Mouse (Mus musculus): ENCODE measurements around the gene Hnrnpl. TPM values are rescaled to one million over a fixed set of nuclear protein-coding genes. Genes with fewer than 3 reads are reported as not detected.

Hnrnpl gene
- polyA plus RNA-seq, 1 experiment from 2014 or later = 152 TPM

DNA sequence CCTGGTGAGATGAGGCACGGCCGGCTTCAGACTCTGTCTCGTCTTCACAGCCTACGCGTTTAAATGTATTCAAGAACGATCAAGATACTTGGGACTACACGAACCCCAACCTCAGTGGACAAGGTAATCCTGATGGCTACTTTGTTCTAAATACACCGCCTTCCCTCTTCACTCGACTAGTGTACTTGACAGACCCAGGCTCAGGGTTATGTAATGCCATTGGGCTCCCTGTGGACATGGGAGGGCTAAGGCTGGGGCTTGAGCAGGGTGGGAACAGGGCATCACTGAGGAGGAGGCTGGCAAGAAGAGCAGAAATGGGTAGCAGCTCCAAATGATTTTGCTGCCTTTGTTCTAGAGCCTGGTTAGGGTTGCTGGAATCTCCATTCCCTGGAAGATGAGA lies 6.9 kb downstream of the Hnrnpl start:
- Histone ChIP-seq H3K27me3 (no peaks in the 10 kb centered on the region), H3K4me1 (replicated peaks) (peaks cover 78% of the 10 kb centered on the region), H3K27ac (0 out of 2 replicates have a peak overlapping the region, but pooled peaks have one; percentile 2), H3K36me3 (peaks cover 77% of the 10 kb centered on the region), H3K9me3 (replicated peaks) (no peaks in the 10 kb centered on the region), H3K4me3 (no peak overlapping the region), H3K9ac (no peak overlapping the region), H3K4me2 (no peak overlapping the region)
- ATAC-seq (replicated peaks; ENCODE audit: insufficient number of reproducible peaks, insufficient read depth, low FRiP score, low read depth) = no peak
- 88% methylated on average over 9 of the region's 9 CpGs for WGBS

DNA sequence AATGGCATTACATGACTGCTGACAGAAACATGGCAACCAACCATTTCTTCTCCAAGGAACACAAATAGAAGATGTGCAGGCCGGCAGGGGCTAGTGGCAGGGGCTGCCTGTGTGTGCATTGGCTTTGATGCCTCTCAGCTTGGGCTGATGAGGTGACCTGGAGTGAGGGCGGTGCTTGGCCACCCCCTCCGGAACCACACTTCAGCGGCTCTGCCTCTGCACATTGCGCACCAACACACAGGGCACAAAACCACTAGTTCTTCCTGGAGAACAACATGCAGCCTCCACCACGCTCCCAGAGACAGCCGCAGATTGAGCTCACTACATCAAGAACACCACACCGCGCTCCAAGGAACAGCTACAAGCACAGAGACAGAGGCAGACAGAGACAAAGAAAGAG lies 7.9 kb downstream of the Hnrnpl start:
- Histone ChIP-seq H3K9me3 (replicated peaks) (no peaks in the 10 kb centered on the region), H3K27ac (peak overlapping the region; percentile 7; the same call in 1 of the 2 replicates), H3K4me1 (replicated peaks) (peaks cover 87% of the 10 kb centered on the region), H3K4me2 (no peak overlapping the region), H3K27me3 (no peaks in the 10 kb centered on the region), H3K36me3 (peaks cover 87% of the 10 kb centered on the region), H3K4me3 (no peak overlapping the region), H3K9ac (no peak overlapping the region)
- no peak for ATAC-seq (replicated peaks; ENCODE audit: insufficient number of reproducible peaks, insufficient read depth, low FRiP score, low read depth)
- WGBS = 76% methylated on average over 9 of the region's 9 CpGs

- Histone ChIP-seq H3K27ac (no peak overlapping the region), H3K4me3 (no peak overlapping the region), H3K4me1 (replicated peaks) (peaks cover 91% of the 10 kb centered on the region), H3K9me3 (replicated peaks) (no peaks in the 10 kb centered on the region), H3K9ac (no peak overlapping the region), H3K27me3 (no peaks in the 10 kb centered on the region), H3K36me3 (peaks cover 94% of the 10 kb centered on the region), H3K4me2 (no peak overlapping the region)
- WGBS = 89% methylated on average over 10 of the region's 10 CpGs
- ATAC-seq (replicated peaks; ENCODE audit: insufficient number of reproducible peaks, insufficient read depth, low FRiP score, low read depth) = no peak
Measured at GRCm38 (mm10) chr7:28816920-28817319, 8.6 kb downstream of the Hnrnpl start.

DNA sequence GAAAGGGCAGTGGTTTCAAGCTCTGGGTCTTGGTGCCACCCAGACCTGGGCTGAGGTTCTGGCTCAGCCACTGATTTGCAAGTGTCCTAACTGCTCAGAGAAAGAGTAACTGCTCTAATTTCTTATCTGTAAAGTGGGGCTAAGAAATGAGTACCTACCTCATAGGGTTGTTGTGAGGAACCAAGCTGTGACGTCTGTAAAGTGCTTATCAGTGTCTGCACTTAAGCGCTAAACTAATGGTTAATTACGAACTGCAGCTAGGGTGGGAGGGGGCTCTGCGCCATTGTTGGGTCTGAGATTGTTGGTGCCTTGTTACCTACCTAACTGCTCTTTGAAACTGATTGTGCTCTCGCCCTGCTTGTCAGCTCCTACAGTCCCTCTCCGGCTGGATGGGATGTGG lies 9.2 kb downstream of the Hnrnpl start:
- no peaks in the 10 kb centered on the region for H3K9me3 ChIP-seq (replicated peaks)
- ATAC-seq (replicated peaks; ENCODE audit: insufficient number of reproducible peaks, insufficient read depth, low FRiP score, low read depth) = no peak
- no peak overlapping the region for H3K9ac ChIP-seq
- H3K27ac ChIP-seq = no peak overlapping the region
- no peak overlapping the region for H3K4me2 ChIP-seq
- no peaks in the 10 kb centered on the region for H3K27me3 ChIP-seq
- 56% methylated on average over 6 of the region's 6 CpGs for WGBS
- H3K4me3 ChIP-seq = no peak overlapping the region
- peaks cover 98% of the 10 kb centered on the region for H3K36me3 ChIP-seq
- H3K4me1 ChIP-seq (replicated peaks) = peaks cover 87% of the 10 kb centered on the region

DNA sequence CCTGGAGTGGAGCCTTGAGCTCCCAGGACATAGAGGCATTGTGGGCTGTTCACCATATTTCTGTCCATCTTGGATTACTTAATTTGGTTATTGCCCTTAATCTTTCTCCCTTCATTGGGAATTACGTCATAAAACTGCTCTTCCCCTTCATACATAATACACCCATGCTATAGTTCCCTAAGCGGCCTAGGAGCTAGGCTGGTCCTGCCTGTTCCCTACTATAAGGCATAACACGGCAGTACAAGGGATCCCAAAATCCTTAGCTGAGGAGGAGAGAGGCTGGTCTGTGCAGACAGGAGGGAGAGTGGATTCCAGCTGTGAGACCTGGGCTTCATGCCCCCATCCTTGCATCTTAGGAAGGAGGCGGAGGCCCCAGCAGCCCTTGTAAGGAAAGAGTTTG lies 9.6 kb downstream of the Hnrnpl start:
- Histone ChIP-seq H3K4me2 (no peak overlapping the region), H3K27ac (no peak overlapping the region), H3K9me3 (replicated peaks) (no peaks in the 10 kb centered on the region), H3K36me3 (peaks cover 98% of the 10 kb centered on the region), H3K27me3 (no peaks in the 10 kb centered on the region), H3K4me3 (no peak overlapping the region), H3K9ac (no peak overlapping the region), H3K4me1 (replicated peaks) (peaks cover 83% of the 10 kb centered on the region)
- ATAC-seq (replicated peaks; ENCODE audit: insufficient number of reproducible peaks, insufficient read depth, low FRiP score, low read depth) = no peak
- WGBS = 76% methylated on average over 4 of the region's 4 CpGs

DNA sequence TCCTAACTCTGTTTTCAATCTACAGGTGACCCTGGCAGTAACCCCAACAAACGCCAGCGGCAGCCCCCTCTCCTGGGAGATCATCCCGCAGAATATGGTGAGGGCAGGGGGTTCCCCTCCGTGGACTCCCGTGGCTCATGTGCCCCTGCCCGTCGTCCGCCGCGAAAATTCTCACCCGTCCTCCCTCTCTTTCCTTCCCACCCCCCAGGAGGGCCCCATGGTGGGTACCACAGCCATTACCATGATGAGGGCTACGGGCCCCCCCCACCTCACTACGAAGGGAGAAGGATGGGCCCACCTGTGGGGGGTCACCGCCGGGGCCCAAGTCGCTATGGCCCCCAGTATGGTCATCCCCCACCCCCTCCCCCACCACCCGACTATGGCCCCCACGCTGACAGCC lies 10.1 kb downstream of the Hnrnpl start:
- H3K27me3 ChIP-seq = no peaks in the 10 kb centered on the region
- WGBS = 88% methylated on average over 18 of the region's 18 CpGs
- no peaks in the 10 kb centered on the region for H3K9me3 ChIP-seq (replicated peaks)
- H3K36me3 ChIP-seq = peaks cover 95% of the 10 kb centered on the region
- no peak overlapping the region for H3K4me2 ChIP-seq
- no peak overlapping the region for H3K4me3 ChIP-seq
- no peak overlapping the region for H3K9ac ChIP-seq
- H3K4me1 ChIP-seq (replicated peaks) = peaks cover 80% of the 10 kb centered on the region
- no peak overlapping the region for H3K27ac ChIP-seq
- ATAC-seq (replicated peaks; ENCODE audit: insufficient number of reproducible peaks, insufficient read depth, low FRiP score, low read depth) = no peak

DNA sequence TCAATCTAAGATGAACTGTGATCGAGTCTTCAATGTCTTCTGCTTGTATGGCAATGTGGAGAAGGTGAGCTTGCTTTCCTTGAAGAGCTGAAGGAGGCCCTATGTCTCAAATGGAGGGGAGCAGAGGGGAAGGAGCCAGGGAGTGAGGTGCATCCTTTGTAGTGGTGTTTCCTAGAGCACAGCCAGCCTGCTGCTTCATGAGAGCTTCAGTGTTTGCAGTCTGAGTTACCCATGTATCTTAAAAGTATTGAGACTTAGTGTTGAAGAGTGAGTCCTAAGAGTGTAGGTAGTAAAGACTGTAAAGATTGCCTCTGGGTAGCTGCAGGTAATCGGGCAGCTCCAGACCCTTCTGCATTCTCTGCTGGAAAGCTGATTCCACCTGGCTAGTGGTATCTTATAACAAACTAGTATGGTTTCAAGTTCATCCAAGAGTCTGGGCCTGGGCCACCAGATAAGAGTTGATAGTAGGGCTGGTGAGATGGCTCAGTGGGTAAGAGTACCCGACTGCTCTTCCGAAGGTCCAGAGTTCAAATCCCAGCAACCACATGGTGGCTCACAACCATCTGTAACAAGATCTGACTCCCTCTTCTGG lies 10.6 kb downstream of the Hnrnpl start:
- H3K4me1 ChIP-seq (replicated peaks) = peaks cover 79% of the 10 kb centered on the region

GRCm38 (mm10) chr7:28819571-28819970 lies 11.2 kb downstream of the Hnrnpl start:
- H3K4me1 ChIP-seq (replicated peaks) = peaks cover 77% of the 10 kb centered on the region

More for the DNA sequence above, 10.6 kb downstream of the Hnrnpl start:
- Histone ChIP-seq H3K9ac (no peak overlapping the region), H3K27ac (no peak overlapping the region), H3K4me2 (no peak overlapping the region), H3K36me3 (peaks cover 90% of the 10 kb centered on the region), H3K9me3 (replicated peaks) (no peaks in the 10 kb centered on the region), H3K27me3 (no peaks in the 10 kb centered on the region), H3K4me3 (no peak overlapping the region)
- no peak for ATAC-seq (replicated peaks; ENCODE audit: insufficient number of reproducible peaks, insufficient read depth, low FRiP score, low read depth)
- 76% methylated on average over 4 of the region's 4 CpGs for WGBS

DNA sequence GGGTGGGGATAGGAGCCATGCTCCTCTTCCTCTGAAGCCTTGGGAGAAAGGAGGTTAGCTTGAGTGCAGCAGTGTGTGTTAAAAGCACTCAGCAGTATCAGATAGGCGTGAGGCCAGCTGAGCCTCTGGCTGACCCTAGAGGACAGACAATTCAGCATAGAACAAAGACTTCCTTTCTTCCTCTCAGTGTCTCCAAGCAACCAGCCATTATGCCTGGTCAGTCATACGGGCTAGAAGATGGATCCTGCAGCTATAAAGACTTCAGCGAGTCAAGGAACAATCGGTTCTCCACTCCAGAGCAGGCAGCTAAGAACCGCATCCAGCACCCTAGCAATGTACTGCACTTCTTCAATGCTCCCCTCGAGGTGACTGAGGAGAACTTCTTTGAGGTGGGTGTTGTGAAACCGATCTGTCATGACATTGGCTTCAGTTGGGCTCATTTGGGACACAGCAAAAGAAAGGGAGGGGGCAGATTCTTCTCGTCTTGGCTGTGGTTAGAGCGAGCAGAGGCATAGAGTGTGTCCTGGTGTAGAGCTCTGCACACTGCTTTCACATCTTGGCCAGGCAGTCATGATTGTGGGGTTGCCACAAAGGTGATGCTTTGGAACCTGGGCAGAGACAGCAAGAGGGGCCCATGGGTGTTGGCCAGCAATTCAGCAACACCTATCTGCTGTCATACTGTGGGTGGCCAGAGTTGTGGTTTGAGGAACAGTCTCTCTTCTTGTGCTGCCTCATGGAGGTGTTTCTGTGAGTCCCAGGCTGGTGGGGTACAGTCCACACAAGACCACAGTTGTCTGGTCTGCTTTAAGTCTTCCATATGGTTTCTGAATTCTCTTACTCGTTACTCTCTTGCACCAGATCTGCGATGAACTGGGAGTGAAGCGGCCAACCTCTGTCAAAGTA lies 12.3 kb downstream of the Hnrnpl start:
- no peak for ATAC-seq (replicated peaks; ENCODE audit: insufficient number of reproducible peaks, insufficient read depth, low FRiP score, low read depth)
- Histone ChIP-seq H3K4me2 (no peak overlapping the region), H3K9ac (peak overlapping the region; percentile 26), H3K36me3 (peaks cover 73% of the 10 kb centered on the region), H3K4me1 (replicated peaks) (peaks cover 72% of the 10 kb centered on the region), H3K4me3 (no peak overlapping the region), H3K9me3 (replicated peaks) (no peaks in the 10 kb centered on the region), H3K27ac (peak overlapping the region; percentile 59), H3K27me3 (no peaks in the 10 kb centered on the region)
- WGBS = 56% methylated on average over 12 of the region's 12 CpGs

More at GRCm38 (mm10) chr7:28819571-28819970, 11.2 kb downstream of the Hnrnpl start:
- H3K27me3 ChIP-seq = no peaks in the 10 kb centered on the region
- peak overlapping the region; percentile 59; the same call in 1 of the 2 replicates for H3K27ac ChIP-seq
- no peak overlapping the region for H3K4me3 ChIP-seq
- peaks cover 83% of the 10 kb centered on the region for H3K36me3 ChIP-seq
- no peak overlapping the region for H3K9ac ChIP-seq
- 85% methylated on average over 4 of the region's 4 CpGs for WGBS
- H3K9me3 ChIP-seq (replicated peaks) = no peaks in the 10 kb centered on the region
- no peak overlapping the region for H3K4me2 ChIP-seq
- ATAC-seq (replicated peaks; ENCODE audit: insufficient number of reproducible peaks, insufficient read depth, low FRiP score, low read depth) = no peak

DNA sequence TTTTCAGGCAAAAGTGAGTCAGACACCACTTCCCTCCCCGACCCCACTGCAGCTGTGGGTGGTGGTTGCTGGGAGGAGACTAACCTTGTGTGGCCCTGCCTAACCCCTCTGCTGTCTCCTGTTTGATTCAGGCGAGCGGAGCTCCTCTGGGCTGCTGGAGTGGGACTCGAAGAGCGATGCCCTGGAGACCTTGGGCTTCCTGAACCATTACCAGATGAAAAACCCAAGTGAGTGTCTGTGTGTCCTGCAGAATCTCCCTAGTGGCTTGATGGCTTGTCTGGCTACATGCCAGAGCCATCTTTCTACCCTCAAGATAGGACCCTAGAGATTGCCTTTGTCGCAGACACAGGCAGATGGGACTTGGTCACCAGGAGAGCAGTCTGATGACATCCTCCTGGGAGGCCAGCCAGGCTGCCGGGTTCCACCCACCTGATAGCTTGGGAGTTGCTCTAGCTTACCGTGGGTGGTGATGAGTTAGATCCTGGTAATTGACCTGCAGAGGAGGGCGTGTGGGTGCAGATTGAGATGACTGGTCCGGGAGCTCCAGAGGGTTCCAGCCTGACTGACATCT lies 13.0 kb downstream of the Hnrnpl start:
- no peaks in the 10 kb centered on the region for H3K9me3 ChIP-seq (replicated peaks)
- H3K4me2 ChIP-seq = no peak overlapping the region
- peak overlapping the region; percentile 59 for H3K27ac ChIP-seq
- no peak overlapping the region for H3K4me3 ChIP-seq
- 44% methylated on average over 10 of the region's 10 CpGs for WGBS
- H3K9ac ChIP-seq = 0 out of 2 replicates have a peak overlapping the region, but pooled peaks have one; percentile 14
- no peaks in the 10 kb centered on the region for H3K27me3 ChIP-seq
- peaks cover 73% of the 10 kb centered on the region for H3K4me1 ChIP-seq (replicated peaks)
- peak; percentile 21 for ATAC-seq (replicated peaks; ENCODE audit: insufficient number of reproducible peaks, insufficient read depth, low FRiP score, low read depth)
- peaks cover 66% of the 10 kb centered on the region for H3K36me3 ChIP-seq

DNA sequence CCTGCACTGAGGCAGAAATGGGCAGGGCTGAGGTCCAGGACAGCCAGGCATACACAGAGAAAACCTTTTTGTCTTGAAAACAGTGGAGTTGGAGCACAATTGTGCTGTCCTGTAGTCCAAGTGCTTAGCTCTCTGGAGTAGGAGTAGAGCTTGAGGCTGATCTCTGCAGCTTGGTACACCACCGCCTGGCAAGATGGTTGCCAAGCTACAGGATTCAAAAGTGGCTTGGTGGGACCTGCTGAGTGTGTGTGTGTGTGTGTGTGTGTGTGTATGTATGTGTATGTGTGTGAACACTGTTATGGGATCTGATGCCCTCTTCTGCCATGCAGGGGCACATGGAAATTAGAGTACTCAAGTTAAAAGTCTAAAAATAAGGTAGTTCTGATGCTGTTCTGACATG lies 14.2 kb downstream of the Hnrnpl start:
- Histone ChIP-seq H3K9me3 (replicated peaks) (no peaks in the 10 kb centered on the region), H3K27me3 (no peaks in the 10 kb centered on the region), H3K36me3 (peaks cover 54% of the 10 kb centered on the region), H3K27ac (no peak overlapping the region), H3K4me3 (no peak overlapping the region), H3K4me2 (no peak overlapping the region), H3K4me1 (replicated peaks) (peaks cover 68% of the 10 kb centered on the region), H3K9ac (no peak overlapping the region)
- WGBS = 68% methylated on average over 1 of the region's 1 CpGs
- ATAC-seq (replicated peaks; ENCODE audit: insufficient number of reproducible peaks, insufficient read depth, low FRiP score, low read depth) = no peak

All from heart, embryonic 15.5 days (tissue).